Mouse (Mus musculus) bone marrow macrophage, adult 2 months (primary cell): Measurements from ENCODE around the gene Sntb2.

Experiments
- CTCF ChIP-seq: IDR thresholded peaks from 2 replicates; pipeline ENCODE4 v1.5.1; 2012; ENCODE audit warnings: low read depth, mild to moderate bottlenecking, low read length, moderate library complexity
- POLR2A ChIP-seq: IDR thresholded peaks from 2 replicates; pipeline ENCODE4 v1.6.1; 2012; ENCODE audit warnings: mild to moderate bottlenecking, low read depth, low read length, borderline replicate concordance

- TF ChIP-seq POLR2A = no peak
- TF ChIP-seq CTCF = no peak
These were observed 1.7 kb downstream of the Sntb2 start for GRCm38 (mm10) chr8:106937081-106937800.
